Comparison of ENCODE assay signal across 28 mouse cellular contexts in the genomic region with DNA sequence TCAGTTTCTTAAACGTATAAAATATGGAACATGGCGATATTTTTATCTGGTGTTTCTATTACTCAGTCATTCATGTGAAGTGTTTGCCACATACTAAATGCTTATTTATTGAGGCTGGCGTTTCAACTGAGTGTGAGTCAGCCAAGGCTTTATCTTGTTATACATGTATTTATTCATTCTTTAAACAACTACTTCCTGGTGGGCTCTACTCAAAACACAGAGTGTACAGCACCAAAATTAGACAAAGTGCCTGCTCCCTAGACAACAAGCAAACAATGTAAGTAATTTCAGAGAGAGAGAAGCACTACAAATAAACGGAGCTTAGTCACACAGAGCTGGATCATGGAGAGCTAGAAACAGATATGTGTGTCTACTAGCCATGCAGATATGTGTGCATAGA.
DNase-seq lines count a peak whose midpoint lies in the region; ATAC-seq and TF ChIP-seq lines count a peak whose summit lies in the region.
"Had no signal": no experiment of that assay in that cellular context is flagged by ENCODE, and none has a peak within 500 bp of the region (broad histone marks: within the 10 kb centered on the region; RNA-seq: fewer than 3 reads in every experiment).

No protein-coding gene starts in this region.

- 26% methylated on average over 4 of the region's 4 CpGs for whole genome bisulfite sequencing in lung, embryonic 14.5 days
- WGBS in olfactory bulb, adult 2 months = 14% methylated on average over 4 of the region's 4 CpGs

- no peaks in the 10 kb centered on the region for H3K36me3 ChIP-seq in lung, embryonic 14.5 days (ENCODE audit: insufficient read depth)
- H3K36me3 ChIP-seq: embryonic facial prominence, embryonic 10.5 days; embryonic facial prominence, embryonic 13.5 days; forebrain, embryonic 12.5 days; heart, embryonic 12.5 days; heart, embryonic 15.5 days; hindbrain, embryonic 10.5 days; hindbrain, embryonic 13.5 days had no signal

- no peak overlapping the region for H3K4me2 ChIP-seq in lung, embryonic 14.5 days
- H3K4me2 ChIP-seq: embryonic facial prominence, embryonic 13.5 days; forebrain, embryonic 12.5 days; heart, embryonic 12.5 days; heart, embryonic 15.5 days; hindbrain, embryonic 13.5 days had no signal

- no peak overlapping the region for H3K27ac ChIP-seq in lung, embryonic 14.5 days (ENCODE audit: low read depth)
- 0 out of 2 replicates have a peak overlapping the region, but pooled peaks have one; percentile 45 for H3K27ac ChIP-seq in olfactory bulb, adult 2 months (ENCODE audit: insufficient read depth, low read depth, low read length)
- H3K27ac ChIP-seq: embryonic facial prominence, embryonic 10.5 days; embryonic facial prominence, embryonic 13.5 days; forebrain, embryonic 12.5 days; heart, embryonic 15.5 days; hindbrain, embryonic 10.5 days; hindbrain, embryonic 13.5 days had no signal

- no peak for TF ChIP-seq CTCF in lung, embryonic 14.5 days (IDR thresholded peaks at IDR 0.05; ENCODE audit: low read depth)
- TF ChIP-seq CTCF in olfactory bulb, adult 2 months (IDR thresholded peaks at IDR 0.05; ENCODE audit: insufficient read depth, low read depth, low read length) = no peak

- no peak overlapping the region for H3K9ac ChIP-seq in lung, embryonic 14.5 days
- H3K9ac ChIP-seq: embryonic facial prominence, embryonic 13.5 days; forebrain, embryonic 12.5 days; heart, embryonic 12.5 days; heart, embryonic 15.5 days; hindbrain, embryonic 13.5 days had no signal

- DNase-seq in lung, embryonic 14.5 days = peak; percentile 48
- DNase-seq in lung, adult 18-20 months = no peak
- peak; percentile 3 for DNase-seq in lung, postnatal 10 days
- no peak for DNase-seq in lung, postnatal 4 days
- DNase-seq in left cerebral cortex, postnatal 36 days (ENCODE audit: low spot score in 2 of 2) = no peak
- DNase-seq: adrenal gland, adult 2 months; adrenal gland, postnatal 14 days; cerebellum, adult 11-12 months; cerebellum, adult 8-10 months; cerebellum, postnatal 10 days; cerebellum, postnatal 36 days; embryo, embryonic 11 days; gastrocnemius, postnatal 25 days; heart, adult 18-20 months; heart, postnatal 10 days; heart, postnatal 36 days had no signal

- H3K9me3 ChIP-seq in lung, embryonic 14.5 days (ENCODE audit: low read depth, low read length) = no peaks in the 10 kb centered on the region
- H3K9me3 ChIP-seq: embryonic facial prominence, embryonic 10.5 days; embryonic facial prominence, embryonic 13.5 days; forebrain, embryonic 12.5 days; heart, embryonic 12.5 days; heart, embryonic 15.5 days; hindbrain, embryonic 10.5 days; hindbrain, embryonic 13.5 days had no signal

- H3K27me3 ChIP-seq in lung, embryonic 14.5 days (ENCODE audit: insufficient read depth, low read length) = no peaks in the 10 kb centered on the region
- H3K27me3 ChIP-seq: embryonic facial prominence, embryonic 13.5 days; heart, embryonic 12.5 days; heart, embryonic 15.5 days; hindbrain, embryonic 13.5 days had no signal

- no peak for TF ChIP-seq POLR2A in olfactory bulb, adult 2 months (IDR thresholded peaks at IDR 0.05; ENCODE audit: insufficient read depth, low read depth, low read length)

- no peak overlapping the region for H3K4me3 ChIP-seq in lung, embryonic 14.5 days (ENCODE audit: low read depth, low read length)
- no peak overlapping the region for H3K4me3 ChIP-seq in olfactory bulb, adult 2 months (ENCODE audit: insufficient read depth, low read depth, low read length)
- H3K4me3 ChIP-seq: embryonic facial prominence, embryonic 10.5 days; embryonic facial prominence, embryonic 13.5 days; erythroblast, embryonic 14.5 days; forebrain, embryonic 12.5 days; heart, embryonic 12.5 days; heart, embryonic 15.5 days; hindbrain, embryonic 10.5 days; hindbrain, embryonic 13.5 days had no signal

- intact Hi-C loops in left cerebral cortex, postnatal 36 days (cut with DNase I) = no loop called here

- ATAC-seq in lung, embryonic 14.5 days (ENCODE audit: insufficient read depth) = peak; percentile 38; the same call in 1 of the 2 replicates
- ATAC-seq: CD4-positive, CD25-positive, alpha-beta regulatory T cell, adult 4 months; forebrain, embryonic 16.5 days; hindbrain, embryonic 16.5 days had no signal

- no peaks in the 10 kb centered on the region for H3K4me1 ChIP-seq in lung, embryonic 14.5 days (ENCODE audit: insufficient read depth)
- H3K4me1 ChIP-seq in olfactory bulb, adult 2 months (ENCODE audit: control insufficient read depth, insufficient read depth, low read length) = no peaks in the 10 kb centered on the region
- H3K4me1 ChIP-seq: embryonic facial prominence, embryonic 10.5 days; embryonic facial prominence, embryonic 13.5 days; forebrain, embryonic 12.5 days; heart, embryonic 12.5 days; heart, embryonic 15.5 days; hindbrain, embryonic 10.5 days; hindbrain, embryonic 13.5 days had no signal

Comparison
In these comparisons a context has a peak if more than half of its experiments do, and no peak if none do; other contexts are left out.
1. DNase-seq: peak in lung, embryonic 14.5 days (single experiment) and lung, postnatal 10 days (single experiment); none in lung, adult 18-20 months (0 of 2), lung, postnatal 4 days (0 of 2) and left cerebral cortex, postnatal 36 days (0 of 2).